Mouse (Mus musculus) spleen, adult 10 weeks (tissue): ENCODE data around the gene Rab35. TPM values are rescaled to one million over a fixed set of nuclear protein-coding genes. Genes with fewer than 3 reads are reported as not detected.

Source experiments
- polyA plus RNA-seq: library from polyadenylated mRNA; stranded (reverse); fragments of 350-450 nt; fragmentation: Illumina TruSeq; extraction: RNeasy Lipid Tissue Mini Kit (QIAGEN cat#74804); gene quantifications from one replicate; pipeline ENCODE4 v1.2.3, GENCODE M21; 2015; ENCODE audit warnings: low replicate concordance; ENCODE audit not compliant: insufficient read depth

The Rab35 gene
- 49.0 TPM for polyA plus RNA-seq

DNA sequence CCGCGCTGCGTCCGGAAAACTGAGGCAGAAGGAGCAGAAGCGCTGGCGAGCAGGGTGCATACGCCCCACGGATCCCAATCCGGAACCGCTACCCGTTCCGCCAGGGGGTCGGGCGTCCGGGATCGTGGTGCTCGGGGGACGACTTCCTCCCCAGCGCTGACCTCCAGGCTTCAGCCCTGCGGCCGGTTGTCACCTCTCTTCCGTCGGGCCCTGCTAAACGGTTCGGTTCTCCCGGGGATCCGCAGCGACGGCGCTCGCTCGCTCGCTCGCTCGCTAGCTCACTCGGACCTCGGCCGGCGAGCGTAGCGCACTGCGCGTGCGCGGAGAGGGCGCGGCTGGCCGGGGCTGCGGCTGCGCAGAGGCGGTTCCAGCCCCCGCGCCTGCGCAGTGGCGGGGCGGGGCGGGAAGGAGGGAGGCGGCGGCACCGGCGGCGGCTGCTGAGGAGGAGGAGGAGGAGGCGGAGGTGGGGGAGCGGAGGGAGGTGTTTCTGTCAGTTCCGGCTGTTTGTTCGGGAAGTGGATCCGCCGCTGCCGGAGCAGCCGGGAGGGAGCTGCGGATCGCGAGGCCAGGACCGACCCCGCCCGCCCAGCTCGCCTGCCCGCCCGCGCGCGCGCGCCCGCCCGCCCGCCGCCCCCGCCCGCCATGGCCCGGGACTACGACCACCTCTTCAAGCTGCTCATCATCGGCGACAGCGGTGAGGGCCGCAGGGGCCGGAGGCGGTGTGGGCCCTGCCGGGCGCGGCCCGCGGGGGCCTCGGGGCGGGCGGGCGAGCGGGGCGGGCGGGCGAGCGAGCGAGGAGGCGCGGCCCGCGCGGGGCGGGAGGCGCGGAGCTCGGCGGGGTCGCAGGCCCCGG, at the start of gene Rab35:
Rab35 (plus strand) TSS at position 404 of the 853 bp plus-strand sequence.

Other genes starting within 250 kb of the Rab35 start
- 0.22 TPM for gene Msi1, start 202.3 kb upstream of the Rab35 start, polyA plus RNA-seq
- gene Pla2g1b, start 165.6 kb upstream of the Rab35 start, polyA plus RNA-seq: 0.55 TPM
- 17.1 TPM for gene Sirt4, start 147.2 kb upstream of the Rab35 start, polyA plus RNA-seq
- 42.2 TPM for gene Pxn, start 125.2 kb upstream of the Rab35 start, polyA plus RNA-seq
- 925 TPM for gene Rplp0, start 72.4 kb upstream of the Rab35 start, polyA plus RNA-seq
- 13.0 TPM for gene Gcn1l1, start 66.7 kb upstream of the Rab35 start, polyA plus RNA-seq
- 6.4 TPM for gene Bicdl1, start 99.7 kb downstream of the Rab35 start, polyA plus RNA-seq
- 3.0 TPM for gene Cit, start 213.4 kb downstream of the Rab35 start, polyA plus RNA-seq